Mouse (Mus musculus) layer of hippocampus, postnatal 14 days (tissue): ENCODE data around the gene Haus4. TPM values are rescaled to one million over a fixed set of nuclear protein-coding genes. Genes with fewer than 3 reads are reported as not detected.

Experiments
- DNase-seq, 2 experiments: peaks; one replicate each; pipeline ENCODE4 v3.0.0; 2021 to 2022; ENCODE audit warnings: low spot score in 2 of 2, mixed read lengths in 1 of 2
- total RNA-seq, 2 experiments: library from RNA; stranded (reverse); gene quantifications; 2 replicates each; pipeline ENCODE4 v1.2.3; 2021

Gene Haus4
- total RNA-seq, 2 experiments from 2014 or later: 4.1 to 4.2 TPM

- DNase-seq: no peak
Measured at GRCm38 (mm10) chr14:54499330-54499729, 55.1 kb downstream of the Haus4 start.

DNA sequence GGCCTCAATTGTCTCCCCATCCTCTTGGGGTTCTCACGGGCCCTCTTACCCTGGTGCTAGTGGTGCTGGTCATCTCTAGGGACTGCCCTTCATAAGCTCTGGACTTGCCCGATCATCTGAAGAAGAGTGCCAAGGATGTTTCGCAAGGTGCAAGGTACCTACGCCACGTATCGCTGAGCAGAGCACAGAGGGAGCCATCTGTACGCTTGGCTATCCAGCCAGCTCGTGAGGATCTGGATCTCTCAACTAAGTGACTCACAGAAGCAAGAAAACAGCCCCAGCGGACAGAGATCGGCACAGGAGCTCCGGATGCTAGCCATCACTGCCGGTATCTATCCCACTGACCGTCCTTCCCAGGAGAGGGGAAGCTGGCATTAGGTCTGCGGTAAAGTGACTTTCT lies 57.7 kb downstream of the Haus4 start:
- no peak for DNase-seq

- DNase-seq: peak in 1 of 2 experiments; percentile 55
Measured at GRCm38 (mm10) chr14:54494234-54494633, 60.2 kb downstream of the Haus4 start.

DNA sequence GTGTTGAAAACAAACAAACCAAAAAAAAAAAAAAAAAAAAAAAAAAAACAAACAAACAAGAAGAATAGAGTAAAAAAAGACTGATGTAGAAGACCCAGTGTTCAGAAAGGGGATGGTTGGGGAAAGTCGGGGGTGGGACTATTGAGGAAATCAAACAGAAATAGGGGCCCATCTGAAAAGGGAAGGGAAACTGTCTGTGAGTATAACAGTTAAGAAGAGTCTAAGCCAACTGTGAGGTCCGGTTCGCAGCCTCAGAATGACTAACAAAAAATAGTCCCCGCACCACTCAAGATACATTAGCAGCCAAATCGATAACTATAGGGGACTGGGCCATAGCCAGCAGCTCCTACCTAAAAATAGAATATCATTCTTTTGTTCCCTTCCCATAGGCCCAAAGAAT lies 61.2 kb downstream of the Haus4 start:
- DNase-seq: no peak

GRCm38 (mm10) chr14:54492345-54493131 lies 61.9 kb downstream of the Haus4 start:
- DNase-seq: no peak

Other genes with a start within 250 kb of the Haus4 start
- 10 to 100 TPM; 57.3 to 59.2 TPM for gene Oxa1l, start 193.8 kb downstream of the Haus4 start, total RNA-seq
- 1 to 10 TPM; 2.4 to 2.5 TPM for gene Slc7a7, start 136.8 kb downstream of the Haus4 start, total RNA-seq
- 10 to 100 TPM; 92.7 to 96.6 TPM for gene Mrpl52, start 127.7 kb downstream of the Haus4 start, total RNA-seq
- gene Mmp14, start 123.0 kb downstream of the Haus4 start, total RNA-seq: 10 to 100 TPM; 20.0 to 29.8 TPM
- 10 to 100 TPM; 40.3 to 45.1 TPM for gene Lrp10, start 90.5 kb downstream of the Haus4 start, total RNA-seq
- gene Rem2, start 78.5 kb downstream of the Haus4 start, total RNA-seq: 10 to 100 TPM; 31.3 to 33.2 TPM
- 10 to 100 TPM; 74.9 to 75.2 TPM for gene Prmt5, start 37.1 kb downstream of the Haus4 start, total RNA-seq
- 1 to 10 TPM; 2.6 to 3.2 TPM for gene Ajuba, start 22.9 kb upstream of the Haus4 start, total RNA-seq
- gene 4931414P19Rik, start 51.4 kb upstream of the Haus4 start, total RNA-seq: 1 to 10 TPM; 4.3 to 5.6 TPM
- 100 to 1,000 TPM; 211 to 215 TPM for gene Psmb5, start 63.4 kb upstream of the Haus4 start, total RNA-seq
- under 1 TPM; 0.35 to 0.38 TPM for gene Psmb11, start 66.8 kb upstream of the Haus4 start, total RNA-seq
- gene Gm17606, start 86.3 kb upstream of the Haus4 start, total RNA-seq: not detected
- gene Cdh24, start 86.7 kb upstream of the Haus4 start, total RNA-seq: 10 to 100 TPM; 20.5 to 21.0 TPM
- gene 1700123O20Rik, start 131.6 kb upstream of the Haus4 start, total RNA-seq: 10 to 100 TPM; 25.8 to 27.8 TPM
- gene Acin1, start 132.3 kb upstream of the Haus4 start, total RNA-seq: 100 to 1,000 TPM; 210 to 221 TPM
- gene Gm29776, start 144.2 kb upstream of the Haus4 start, total RNA-seq: under 1 TPM in 1 of 2 experiments, not detected in 1; 0.21 TPM
- not detected for gene Cebpe, start 157.6 kb upstream of the Haus4 start, total RNA-seq
- gene Slc7a8, start 227.3 kb upstream of the Haus4 start, total RNA-seq: 10 to 100 TPM; 66.1 to 66.2 TPM